Mouse (Mus musculus) granulocyte monocyte progenitor cell, adult 5-6 weeks (primary cell): ENCODE measurements around the gene Stk31. TPM values are rescaled to one million over a fixed set of nuclear protein-coding genes. Genes with fewer than 3 reads are reported as not detected.

Source experiments
- total RNA-seq, 2 experiments: library from RNA; stranded (forward) in 1 of 2; stranded (reverse) in 1 of 2; fragments of 200-712, 200-1000 nt in 1 of 2; fragments of >200 nt in 1 of 2; fragmentation: Nextera tagmentation in 1 of 2; gene quantifications; 2 replicates each; pipeline ENCODE4 v1.2.3; 2014 to 2017

The Stk31 gene
- total RNA-seq, 2 experiments from 2014 or later: not detected

Other genes starting within 250 kb of the Stk31 start
- 0.26 TPM in 1 of 2 replicates, not detected in the other for gene Igf2bp3, start 180.6 kb upstream of the Stk31 start, total RNA-seq (2014; fragmentation: Nextera tagmentation)
- gene Igf2bp3, start 180.6 kb upstream of the Stk31 start, total RNA-seq (2017): under 0.01 and 0.09 TPM in 2 replicates
- 171 and 173 TPM in 2 replicates for gene Tra2a, start 131.6 kb upstream of the Stk31 start, total RNA-seq (2014; fragmentation: Nextera tagmentation)
- 179 and 205 TPM in 2 replicates for gene Tra2a, start 131.6 kb upstream of the Stk31 start, total RNA-seq (2017)
- 2.7 and 6.0 TPM in 2 replicates for gene Ccdc126, start 76.3 kb upstream of the Stk31 start, total RNA-seq (2014; fragmentation: Nextera tagmentation)
- gene Ccdc126, start 76.3 kb upstream of the Stk31 start, total RNA-seq (2017): 5.0 and 7.5 TPM in 2 replicates
- 9.7 and 20.1 TPM in 2 replicates for gene Fam221a, start 27.9 kb upstream of the Stk31 start, total RNA-seq (2014; fragmentation: Nextera tagmentation)
- gene Fam221a, start 27.9 kb upstream of the Stk31 start, total RNA-seq (2017): 2.7 and 4.2 TPM in 2 replicates